Mouse (Mus musculus): ENCODE measurements at regions not wholly inside any gene's neighbourhood (a gene's known extent, or its start where the extent isn't known, plus 50 kb on each side); places are given as distances from the start of the nearest gene placed in this dataset.

DNA sequence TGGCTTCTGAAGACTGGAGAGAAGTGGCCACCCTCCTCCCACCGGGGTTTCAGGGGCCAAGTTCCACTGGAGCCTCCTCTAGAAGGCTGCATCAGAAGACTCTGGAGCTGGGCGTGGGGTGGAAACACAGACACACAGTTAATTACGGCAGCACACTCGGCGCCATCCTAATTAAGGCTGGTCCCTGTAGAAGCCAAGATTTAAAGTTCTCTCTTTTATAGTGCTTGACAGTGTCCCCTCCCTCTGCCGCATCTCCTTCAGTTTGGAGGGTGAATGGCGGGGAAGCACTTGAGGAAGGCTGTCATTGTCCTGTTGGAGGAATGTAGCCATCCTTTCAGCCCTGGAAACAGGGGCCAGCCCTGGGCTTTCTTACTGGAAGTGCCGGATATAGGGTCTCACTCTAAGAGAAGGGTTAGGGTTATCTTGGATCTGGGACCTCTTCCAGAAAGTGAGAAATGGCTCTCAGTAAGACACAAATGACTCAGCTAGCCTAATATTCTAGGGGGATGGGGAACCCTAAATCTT, 50.2 kb upstream of the Nkd1 start:
- TF ChIP-seq ZNF384 (IDR thresholded peaks at IDR 0.05; ENCODE audit: low read depth, low read length) (no peak), CHD2 (IDR thresholded peaks at IDR 0.05; ENCODE audit: low read depth, low read length) (no peak), ZC3H11A (IDR thresholded peaks at IDR 0.05; ENCODE audit: borderline replicate concordance, low read depth, low read length) (no peak), MAFK (IDR thresholded peaks at IDR 0.05; ENCODE audit: insufficient read depth, low read depth, low read length) (no peak), HCFC1 (IDR thresholded peaks at IDR 0.05; ENCODE audit: borderline replicate concordance, insufficient read depth, low read length) (no peak)
